Comparison of ENCODE assay signal across 9 mouse cellular contexts in the genomic region with DNA sequence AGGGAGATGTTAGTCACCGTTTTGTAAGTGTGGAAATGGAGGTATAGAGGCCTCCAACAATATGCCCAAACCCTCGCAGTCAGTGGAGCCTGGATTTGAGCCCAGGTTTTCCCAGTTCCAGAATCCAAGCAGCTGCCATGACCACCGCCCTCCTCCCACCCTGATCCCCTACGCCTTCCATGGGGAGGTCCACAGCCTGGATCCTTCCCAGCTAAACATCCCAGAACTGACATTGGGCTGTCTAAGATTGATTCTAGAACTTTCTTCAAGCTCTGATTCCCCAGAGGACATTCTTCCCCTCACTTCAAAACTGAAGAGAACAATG.
DNase-seq lines count a peak whose midpoint lies in the region; ATAC-seq and TF ChIP-seq lines count a peak whose summit lies in the region.
"Had no signal": no experiment of that assay in that cellular context is flagged by ENCODE, and none has a peak within 500 bp of the region (broad histone marks: within the 10 kb centered on the region; RNA-seq: fewer than 3 reads in every experiment).

No protein-coding gene starts in this region.

- DNase-seq in heart, postnatal 36 days, result no peak
- DNase-seq in NIH3T3 (ENCODE audit: low read depth), result peak; percentile 92
- DNase-seq in brain, embryonic 14.5 days (ENCODE audit: low read depth), result peak; percentile 64
- DNase-seq in hindbrain, postnatal 0 days (ENCODE audit: low spot score), result peak; percentile 26
- no peak for DNase-seq in spleen, postnatal 10 days (ENCODE audit: low spot score in 2 of 2)
- DNase-seq in right cerebral cortex, postnatal 4 days, result no peak
- no peak for DNase-seq in thymus, postnatal 25 days
- DNase-seq: cerebellum, adult 11 months had no signal

- intact Hi-C loops in heart, postnatal 36 days (cut with DNase I), result loop anchor here (2.0 kb wide), 1 partner anchor 18 kb away; no protein-coding TSS in a partner anchor

- no peak; the same call in 1 of the 2 replicates for ATAC-seq in heart, embryonic 15.5 days (replicated peaks; ENCODE audit: insufficient number of reproducible peaks, insufficient read depth, low FRiP score, low read depth)
- ATAC-seq in hindbrain, postnatal 0 days, result no peak

- 56% methylated on average over 4 of the region's 4 CpGs for WGBS in heart, embryonic 15.5 days
- WGBS in hindbrain, postnatal 0 days, result 41% methylated on average over 4 of the region's 4 CpGs

- H3K4me1 ChIP-seq in heart, embryonic 15.5 days (replicated peaks), result peaks cover 35% of the 10 kb centered on the region
- H3K4me1 ChIP-seq in hindbrain, postnatal 0 days (ENCODE audit: insufficient read depth, low read length), result peaks cover 6% of the 10 kb centered on the region; the same call in 1 of the 2 replicates

- TF ChIP-seq POLR2A in brain, embryonic 14.5 days (IDR thresholded peaks at IDR 0.05; ENCODE audit: borderline replicate concordance, extremely low read depth, insufficient read depth, insufficient read length, poor library complexity, severe bottlenecking), result no peak

- H3K9ac ChIP-seq in heart, embryonic 15.5 days, result no peak overlapping the region
- H3K9ac ChIP-seq in hindbrain, postnatal 0 days (replicated peaks; ENCODE audit: low read length), result no peak overlapping the region

- no peak for TF ChIP-seq CTCF in brain, embryonic 14.5 days (IDR thresholded peaks at IDR 0.05; ENCODE audit: borderline replicate concordance, extremely low read depth, insufficient read depth, insufficient read length)
- no peak for TF ChIP-seq CTCF in hindbrain, postnatal 0 days (IDR thresholded peaks at IDR 0.05; ENCODE audit: low read depth)

- H3K4me2 ChIP-seq in heart, embryonic 15.5 days, result no peak overlapping the region
- H3K4me2 ChIP-seq in hindbrain, postnatal 0 days (ENCODE audit: low read depth, low read length), result no peak overlapping the region

- H3K27ac ChIP-seq in heart, embryonic 15.5 days, result peak overlapping the region; percentile 58
- H3K27ac ChIP-seq in hindbrain, postnatal 0 days, result no peak overlapping the region

- no peaks in the 10 kb centered on the region for H3K9me3 ChIP-seq in heart, embryonic 15.5 days (replicated peaks)
- H3K9me3 ChIP-seq in hindbrain, postnatal 0 days (ENCODE audit: low read length), result no peaks in the 10 kb centered on the region

- H3K36me3 ChIP-seq in heart, embryonic 15.5 days, result no peaks in the 10 kb centered on the region
- no peaks in the 10 kb centered on the region for H3K36me3 ChIP-seq in hindbrain, postnatal 0 days (ENCODE audit: insufficient read depth, low read length)

- H3K4me3 ChIP-seq in heart, embryonic 15.5 days, result no peak overlapping the region
- no peak overlapping the region for H3K4me3 ChIP-seq in hindbrain, postnatal 0 days (ENCODE audit: low read length)

- H3K27me3 ChIP-seq in heart, embryonic 15.5 days, result no peaks in the 10 kb centered on the region
- no peaks in the 10 kb centered on the region for H3K27me3 ChIP-seq in hindbrain, postnatal 0 days (ENCODE audit: insufficient read depth, low read length)

Comparison
In these comparisons a context has a peak if more than half of its experiments do, and no peak if none do; other contexts are left out.
1. DNase-seq: peak in NIH3T3 (single experiment), brain, embryonic 14.5 days (single experiment) and hindbrain, postnatal 0 days (single experiment); none in heart, postnatal 36 days (0 of 2), spleen, postnatal 10 days (0 of 2), right cerebral cortex, postnatal 4 days (single experiment) and thymus, postnatal 25 days (single experiment).